Mouse (Mus musculus): ENCODE measurements at regions not wholly inside any gene's neighbourhood (a gene's known extent, or its start where the extent isn't known, plus 50 kb on each side); places are given as distances from the start of the nearest gene placed in this dataset.

DNA sequence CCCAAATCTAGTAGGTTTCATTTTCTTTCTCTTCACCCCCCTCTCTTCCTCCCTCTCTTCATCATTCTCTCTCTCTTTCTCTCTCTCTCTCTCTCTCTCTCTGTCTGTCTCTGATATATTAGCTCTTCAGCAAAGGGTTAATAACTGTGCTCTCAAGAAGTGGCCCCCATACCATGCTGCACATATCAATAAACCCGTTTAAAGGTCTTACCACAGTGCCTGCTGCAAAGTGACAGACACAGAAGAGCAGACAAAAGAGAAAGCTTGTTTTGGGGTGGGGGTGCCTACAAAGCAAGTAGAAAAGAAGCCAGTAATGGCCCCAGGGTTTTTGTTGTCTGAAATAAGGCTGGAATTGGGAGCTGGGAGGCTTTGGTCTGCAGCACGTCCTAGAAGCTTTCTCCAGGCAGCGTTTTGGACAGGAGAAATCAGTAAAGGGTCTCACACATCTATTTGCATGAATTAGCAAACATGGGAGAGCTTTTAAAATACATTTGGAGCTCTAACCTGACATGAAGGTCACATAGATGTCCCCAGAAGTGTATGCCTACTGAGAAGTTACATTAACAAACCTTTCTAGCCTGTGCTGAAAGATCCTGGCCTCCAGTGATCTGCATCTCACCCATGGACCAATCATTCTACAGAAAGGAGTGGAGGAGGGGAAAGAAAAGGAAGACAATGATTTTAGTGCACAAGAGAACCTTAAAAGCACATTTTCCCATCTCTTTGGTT is 91.1 kb upstream of the Arhgap21 start:
- Histone ChIP-seq H3K9ac (no peak overlapping the region), H3K4me2 (no peak overlapping the region), H3K27ac (replicated peaks) (no peak overlapping the region), H3K9me3 (replicated peaks) (no peaks in the 10 kb centered on the region), H3K36me3 (replicated peaks) (no peaks in the 10 kb centered on the region), H3K27me3 (no peaks in the 10 kb centered on the region), H3K4me3 (replicated peaks) (no peak overlapping the region), H3K4me1 (replicated peaks) (no peaks in the 10 kb centered on the region)
- no peak for ATAC-seq (ENCODE audit: insufficient read depth)
- 38% methylated on average over 3 of the region's 3 CpGs for WGBS (ENCODE audit: insufficient replicate concordance)

DNA sequence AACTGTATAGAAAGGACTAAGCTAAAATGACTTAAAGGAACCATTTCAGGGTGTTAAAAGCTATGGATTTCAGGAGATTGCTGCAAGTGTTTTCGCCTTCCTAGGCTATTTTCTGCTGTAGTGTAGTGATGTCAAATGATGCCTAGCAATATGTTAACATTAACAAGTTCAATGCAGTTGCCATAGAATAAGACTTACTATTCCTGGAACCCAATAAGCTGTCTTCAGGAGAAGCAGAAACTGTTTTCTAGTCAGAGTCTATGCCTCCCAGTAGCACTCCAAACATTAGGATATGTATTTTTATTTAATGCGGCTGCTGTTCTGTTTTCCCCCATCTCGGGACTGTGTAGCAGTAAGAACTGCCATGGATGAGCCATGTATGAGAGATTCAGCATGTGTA is 90.3 kb upstream of the Arhgap21 start:
- no peaks in the 10 kb centered on the region for H3K9me3 ChIP-seq (replicated peaks)
- 65% methylated on average over 3 of the region's 3 CpGs for WGBS (ENCODE audit: insufficient replicate concordance)
- H3K4me2 ChIP-seq: no peak overlapping the region
- no peaks in the 10 kb centered on the region for H3K27me3 ChIP-seq
- H3K36me3 ChIP-seq (replicated peaks): no peaks in the 10 kb centered on the region
- no peak for ATAC-seq (ENCODE audit: insufficient read depth)
- H3K27ac ChIP-seq (replicated peaks): no peak overlapping the region
- H3K4me3 ChIP-seq (replicated peaks): no peak overlapping the region
- no peaks in the 10 kb centered on the region for H3K4me1 ChIP-seq (replicated peaks)
- no peak overlapping the region for H3K9ac ChIP-seq

DNA sequence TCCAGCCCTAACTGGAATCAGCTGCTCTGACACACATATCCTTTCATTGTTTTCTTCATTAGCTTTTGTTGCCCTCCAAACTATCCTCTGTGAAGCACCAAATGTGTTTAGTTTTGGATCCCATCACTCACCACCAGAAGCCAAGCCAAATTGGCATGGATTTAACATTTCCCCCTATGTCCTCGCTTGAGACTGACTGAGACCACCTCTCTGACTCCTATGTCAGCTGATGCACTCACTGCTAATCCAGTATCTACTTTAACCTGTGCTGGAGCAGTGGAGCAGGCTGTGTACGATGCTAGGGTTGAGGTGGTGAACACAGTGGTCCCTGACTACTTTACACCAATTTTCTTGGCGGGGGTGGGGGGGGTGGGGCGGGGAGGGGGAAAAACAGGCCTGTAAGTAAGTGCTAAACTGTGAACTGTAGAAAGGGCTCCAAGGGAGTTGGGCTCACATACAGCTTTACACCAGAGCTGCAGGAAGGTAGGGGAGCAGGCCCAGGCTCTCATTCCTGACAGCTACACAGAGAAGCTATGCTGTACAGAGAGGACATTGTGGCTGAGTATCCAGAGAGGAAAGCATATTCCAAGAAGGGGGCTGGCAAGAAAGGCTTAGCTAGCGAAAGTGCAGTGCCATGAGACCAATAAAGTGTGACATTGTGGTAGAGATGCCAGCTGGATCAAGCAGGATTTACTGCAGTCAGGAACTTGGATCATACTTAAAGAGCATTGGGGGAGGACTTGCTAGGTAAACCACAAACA is 87.9 kb upstream of the Arhgap21 start:
- no peaks in the 10 kb centered on the region for H3K9me3 ChIP-seq (replicated peaks)
- no peak overlapping the region for H3K4me3 ChIP-seq (replicated peaks)
- WGBS (ENCODE audit: insufficient replicate concordance): 47% methylated on average over 5 of the region's 5 CpGs

DNA sequence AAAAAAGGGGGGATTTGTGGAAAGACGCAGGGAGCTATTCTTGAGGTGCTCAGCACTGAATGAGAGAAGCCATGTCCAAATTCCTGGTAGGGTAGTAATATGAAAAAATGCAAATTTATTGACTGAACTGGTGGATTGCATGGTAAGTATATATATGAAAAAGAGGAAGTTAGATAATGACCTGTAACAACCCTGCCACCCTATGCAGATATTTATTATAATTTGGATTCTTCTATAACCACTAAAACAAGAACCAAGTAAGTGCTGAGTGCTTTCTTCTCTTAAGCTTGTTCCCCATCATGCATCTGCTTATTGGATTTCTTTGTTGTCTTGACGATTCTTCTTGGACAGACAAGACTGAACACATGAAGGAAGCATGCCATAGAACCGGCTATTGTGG is 86.7 kb upstream of the Arhgap21 start:
- Histone ChIP-seq H3K4me1 (replicated peaks) (no peaks in the 10 kb centered on the region), H3K9ac (no peak overlapping the region), H3K9me3 (replicated peaks) (no peaks in the 10 kb centered on the region), H3K27ac (replicated peaks) (no peak overlapping the region), H3K4me3 (replicated peaks) (no peak overlapping the region), H3K27me3 (no peaks in the 10 kb centered on the region), H3K36me3 (replicated peaks) (no peaks in the 10 kb centered on the region), H3K4me2 (no peak overlapping the region)
- ATAC-seq (ENCODE audit: insufficient read depth): no peak
- WGBS (ENCODE audit: insufficient replicate concordance): 57% methylated on average over 3 of the region's 3 CpGs

More for the DNA sequence above, 87.9 kb upstream of the Arhgap21 start:
- no peak overlapping the region for H3K4me2 ChIP-seq
- no peaks in the 10 kb centered on the region for H3K36me3 ChIP-seq (replicated peaks)
- no peaks in the 10 kb centered on the region for H3K4me1 ChIP-seq (replicated peaks)
- H3K27me3 ChIP-seq: no peaks in the 10 kb centered on the region
- H3K9ac ChIP-seq: no peak overlapping the region
- ATAC-seq (ENCODE audit: insufficient read depth): no peak
- no peak overlapping the region for H3K27ac ChIP-seq (replicated peaks)

DNA sequence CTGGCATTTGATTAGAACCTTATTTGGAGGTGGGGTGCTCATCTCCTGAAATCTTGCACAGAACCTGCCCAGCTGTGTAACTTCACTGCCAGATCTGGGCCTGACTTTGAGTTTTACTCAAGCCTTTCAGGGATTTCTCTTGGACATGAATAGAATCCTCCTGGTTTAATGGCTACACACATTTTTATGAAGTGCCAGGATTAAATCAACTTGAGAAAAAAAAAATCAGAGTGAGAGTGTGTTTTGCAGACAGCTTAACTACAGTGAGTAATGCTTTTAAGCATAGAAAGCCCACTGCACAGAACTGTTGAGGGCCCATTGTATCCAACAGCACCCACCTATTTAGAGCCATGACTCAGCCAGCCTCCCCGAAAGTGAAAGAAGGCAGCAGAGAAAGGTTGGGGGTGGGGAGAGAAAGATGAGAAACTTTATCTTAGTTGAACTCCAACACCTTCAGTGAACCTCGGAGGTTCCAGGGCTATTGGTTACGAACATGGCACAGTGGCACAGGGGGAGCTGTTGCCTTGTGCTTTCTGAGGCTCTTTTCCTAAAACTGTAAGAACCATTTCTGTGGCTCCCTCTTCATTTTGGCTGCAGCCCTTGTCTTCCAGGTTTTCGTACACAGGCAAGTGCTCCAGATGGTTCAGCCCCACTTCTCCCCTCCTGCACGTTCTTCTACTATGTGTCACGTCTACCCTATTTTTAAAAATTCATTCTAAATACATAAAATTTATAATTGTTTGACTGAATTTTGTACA is 85.8 kb upstream of the Arhgap21 start:
- WGBS (ENCODE audit: insufficient replicate concordance): 55% methylated on average over 6 of the region's 6 CpGs
- no peaks in the 10 kb centered on the region for H3K4me1 ChIP-seq (replicated peaks)
- no peaks in the 10 kb centered on the region for H3K36me3 ChIP-seq (replicated peaks)
- no peak overlapping the region for H3K27ac ChIP-seq (replicated peaks)
- ATAC-seq (ENCODE audit: insufficient read depth): no peak
- H3K27me3 ChIP-seq: no peaks in the 10 kb centered on the region
- H3K4me2 ChIP-seq: no peak overlapping the region
- H3K9ac ChIP-seq: no peak overlapping the region
- H3K4me3 ChIP-seq (replicated peaks): no peak overlapping the region
- H3K9me3 ChIP-seq (replicated peaks): no peaks in the 10 kb centered on the region

DNA sequence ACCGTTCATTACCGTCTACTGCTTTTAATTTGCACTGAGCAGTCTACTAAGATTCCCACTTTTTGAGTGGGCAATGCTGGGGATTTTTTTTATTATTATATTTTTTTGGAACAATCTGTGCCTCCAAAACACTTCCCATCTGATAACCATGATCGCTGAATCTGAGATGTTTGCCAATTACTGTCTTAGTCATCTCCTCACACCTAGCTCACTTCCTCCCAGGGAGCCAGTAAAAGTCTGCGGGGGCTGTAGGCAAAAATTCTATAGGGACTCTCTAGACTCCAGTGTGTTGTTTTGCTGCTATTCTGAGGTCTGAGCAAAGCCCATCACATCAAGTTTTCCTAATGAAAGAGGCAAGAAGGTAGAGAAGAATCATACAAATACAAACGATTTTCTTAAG is 84.9 kb upstream of the Arhgap21 start:
- Histone ChIP-seq H3K9ac (no peak overlapping the region), H3K9me3 (replicated peaks) (no peaks in the 10 kb centered on the region), H3K27me3 (no peaks in the 10 kb centered on the region), H3K4me3 (replicated peaks) (no peak overlapping the region), H3K36me3 (replicated peaks) (no peaks in the 10 kb centered on the region), H3K4me1 (replicated peaks) (no peaks in the 10 kb centered on the region), H3K4me2 (no peak overlapping the region), H3K27ac (replicated peaks) (no peak overlapping the region)
- ATAC-seq (ENCODE audit: insufficient read depth): no peak
- 56% methylated on average over 5 of the region's 5 CpGs for WGBS (ENCODE audit: insufficient replicate concordance)

DNA sequence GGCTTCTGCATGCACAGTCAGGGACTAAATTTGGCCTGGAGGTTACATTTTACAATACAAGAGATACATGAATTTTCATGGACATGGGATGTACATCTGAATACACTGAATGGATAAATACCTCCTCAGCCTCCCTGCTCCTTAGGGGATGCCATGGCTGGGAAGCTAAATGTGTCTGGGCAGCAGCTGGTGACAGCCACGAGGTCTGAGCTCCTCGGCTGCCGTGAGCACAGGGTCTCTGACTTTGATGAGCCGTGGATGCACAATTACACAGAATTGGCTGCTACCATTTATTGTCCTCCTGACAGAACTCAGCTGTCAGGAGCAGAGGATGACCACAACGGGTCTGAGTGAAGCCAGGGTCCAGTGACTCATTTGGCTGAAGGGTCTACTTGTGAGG is 80.3 kb upstream of the Arhgap21 start:
- Histone ChIP-seq H3K4me2 (no peak overlapping the region), H3K4me3 (replicated peaks) (no peak overlapping the region), H3K36me3 (replicated peaks) (no peaks in the 10 kb centered on the region), H3K27me3 (no peaks in the 10 kb centered on the region), H3K4me1 (replicated peaks) (no peaks in the 10 kb centered on the region), H3K27ac (replicated peaks) (no peak overlapping the region), H3K9ac (no peak overlapping the region), H3K9me3 (replicated peaks) (no peaks in the 10 kb centered on the region)
- no peak for ATAC-seq (ENCODE audit: insufficient read depth)
- WGBS (ENCODE audit: insufficient replicate concordance): 56% methylated on average over 5 of the region's 5 CpGs

DNA sequence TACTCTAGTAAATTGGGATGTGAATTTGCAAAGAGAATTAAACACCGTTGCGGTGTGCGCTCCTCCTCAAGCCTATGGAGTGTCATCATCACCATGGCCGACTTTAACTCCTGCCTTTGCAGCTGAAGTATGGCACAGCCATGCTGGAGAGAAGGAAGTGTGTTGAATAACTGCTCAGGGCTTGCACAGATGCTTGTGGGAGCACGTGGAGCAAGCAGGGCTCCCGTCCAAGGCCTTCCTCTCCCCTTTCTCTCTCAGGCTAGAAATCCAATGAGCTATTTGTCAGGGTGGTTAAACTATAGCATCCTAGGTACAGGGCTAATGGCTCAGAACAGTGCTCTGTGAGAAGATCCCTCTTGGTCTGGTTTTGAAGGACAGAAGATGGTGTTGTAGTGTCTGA is 79.5 kb upstream of the Arhgap21 start:
- Histone ChIP-seq H3K27ac (replicated peaks) (no peak overlapping the region), H3K36me3 (replicated peaks) (no peaks in the 10 kb centered on the region), H3K9ac (no peak overlapping the region), H3K4me3 (replicated peaks) (no peak overlapping the region), H3K4me2 (no peak overlapping the region), H3K27me3 (no peaks in the 10 kb centered on the region), H3K4me1 (replicated peaks) (no peaks in the 10 kb centered on the region), H3K9me3 (replicated peaks) (no peaks in the 10 kb centered on the region)
- ATAC-seq (ENCODE audit: insufficient read depth): no peak
- 64% methylated on average over 6 of the region's 6 CpGs for WGBS (ENCODE audit: insufficient replicate concordance)

DNA sequence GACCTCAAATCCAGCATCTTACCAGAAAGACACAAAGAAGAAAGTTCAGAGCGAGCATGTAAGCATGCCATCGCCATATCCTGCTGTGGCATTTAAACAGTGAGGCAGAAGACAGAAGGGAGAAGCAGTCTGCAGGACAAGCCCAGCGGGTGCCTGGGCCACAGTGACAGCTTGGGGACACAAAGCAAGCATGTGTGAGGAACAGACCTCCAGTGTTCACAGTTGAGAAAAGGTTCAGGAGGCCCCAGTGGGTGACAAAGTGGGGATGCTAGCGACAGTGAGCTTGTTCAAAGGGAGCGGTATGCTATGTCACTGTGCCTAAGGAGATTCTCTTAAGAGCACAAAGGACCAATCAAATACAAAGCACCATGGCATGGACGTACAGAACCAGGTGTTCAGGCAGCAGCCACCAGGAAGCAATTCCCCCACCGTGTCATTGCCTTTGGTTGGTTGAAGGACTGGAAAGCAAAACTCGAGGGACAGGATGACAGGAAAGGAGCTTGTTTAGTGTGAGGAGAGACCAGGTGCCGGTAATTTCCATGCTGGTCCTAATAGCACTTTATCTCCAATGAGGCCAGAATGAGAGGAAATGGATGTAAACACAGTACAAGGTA is 77.9 kb upstream of the Arhgap21 start:
- no peaks in the 10 kb centered on the region for H3K4me1 ChIP-seq (replicated peaks)

DNA sequence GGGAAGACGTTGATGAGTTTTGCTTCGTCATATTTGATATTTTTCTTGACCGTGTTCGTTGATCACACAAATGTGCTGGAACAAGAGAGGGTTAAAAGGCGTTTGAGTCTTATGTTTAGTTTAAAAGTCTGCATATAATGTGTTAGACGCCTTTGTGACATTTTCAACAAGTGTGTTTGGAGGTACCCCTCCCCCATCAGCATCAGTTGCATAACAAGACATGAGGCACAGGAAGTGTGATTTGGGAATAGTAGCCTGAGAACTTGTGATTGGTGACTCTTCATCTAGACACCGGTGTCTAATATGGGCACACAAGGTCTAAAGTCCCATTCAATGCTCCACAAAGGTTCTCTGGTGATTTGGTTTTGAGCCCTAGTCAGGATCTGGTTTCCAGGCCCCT is 76.1 kb upstream of the Arhgap21 start:
- H3K4me2 ChIP-seq: no peak overlapping the region
- H3K27me3 ChIP-seq: no peaks in the 10 kb centered on the region
- H3K4me1 ChIP-seq (replicated peaks): no peaks in the 10 kb centered on the region
- H3K9me3 ChIP-seq (replicated peaks): no peaks in the 10 kb centered on the region
- H3K27ac ChIP-seq (replicated peaks): no peak overlapping the region
- no peak overlapping the region for H3K4me3 ChIP-seq (replicated peaks)
- WGBS (ENCODE audit: insufficient replicate concordance): 63% methylated on average over 7 of the region's 7 CpGs
- no peak for ATAC-seq (ENCODE audit: insufficient read depth)
- H3K9ac ChIP-seq: no peak overlapping the region
- no peaks in the 10 kb centered on the region for H3K36me3 ChIP-seq (replicated peaks)

More for the DNA sequence above, 77.9 kb upstream of the Arhgap21 start:
- H3K4me2 ChIP-seq: no peak overlapping the region
- ATAC-seq (ENCODE audit: insufficient read depth): no peak
- H3K4me3 ChIP-seq (replicated peaks): no peak overlapping the region
- H3K27me3 ChIP-seq: no peaks in the 10 kb centered on the region
- no peaks in the 10 kb centered on the region for H3K9me3 ChIP-seq (replicated peaks)
- no peaks in the 10 kb centered on the region for H3K36me3 ChIP-seq (replicated peaks)
- 48% methylated on average over 9 of the region's 9 CpGs for WGBS (ENCODE audit: insufficient replicate concordance)
- H3K9ac ChIP-seq: no peak overlapping the region
- no peak overlapping the region for H3K27ac ChIP-seq (replicated peaks)

DNA sequence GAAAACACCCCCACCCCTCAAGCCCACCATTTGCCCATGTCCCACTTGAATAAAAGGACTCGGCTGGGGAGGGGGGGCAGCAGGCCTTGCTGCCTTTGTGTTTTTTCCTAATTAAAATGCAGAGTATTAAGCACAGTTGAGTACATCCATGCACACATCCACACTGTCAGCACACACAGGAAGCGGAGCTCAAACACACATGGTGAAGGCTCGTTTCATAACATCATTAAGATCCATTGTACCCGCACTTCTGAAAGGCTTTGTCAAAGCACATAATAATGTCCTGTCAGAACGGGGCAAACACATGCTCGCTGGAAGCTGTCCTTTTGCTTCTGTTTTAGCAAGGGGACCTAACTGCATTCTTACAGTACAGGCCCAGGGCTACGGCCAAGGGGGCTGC is 75.3 kb upstream of the Arhgap21 start:
- Histone ChIP-seq H3K36me3 (replicated peaks) (no peaks in the 10 kb centered on the region), H3K27ac (replicated peaks) (no peak overlapping the region), H3K4me2 (no peak overlapping the region), H3K27me3 (no peaks in the 10 kb centered on the region), H3K9me3 (replicated peaks) (no peaks in the 10 kb centered on the region), H3K4me1 (replicated peaks) (no peaks in the 10 kb centered on the region), H3K4me3 (replicated peaks) (no peak overlapping the region), H3K9ac (no peak overlapping the region)
- ATAC-seq (ENCODE audit: insufficient read depth): no peak
- 59% methylated on average over 7 of the region's 7 CpGs for WGBS (ENCODE audit: insufficient replicate concordance)

Data from liver, embryonic 15.5 days (tissue).